Mouse (Mus musculus) right cerebral cortex, postnatal 36 days (tissue): ENCODE measurements around the gene Oas3.

ENCODE experiments used
- DNase-seq, 2 experiments: peaks; one replicate each; pipeline ENCODE4 v3.0.0; 2022; ENCODE audit warnings: low spot score in 2 of 2, mixed read lengths in 1 of 2

Oas3 gene

GRCm38 (mm10) chr5:120704421-120704820 is 73.0 kb downstream of the Oas3 start:
- no peak for DNase-seq

GRCm38 (mm10) chr5:120703660-120704059 is 73.8 kb downstream of the Oas3 start:
- no peak for DNase-seq
